Mouse (Mus musculus): ENCODE measurements around the gene Bco2.

DNA sequence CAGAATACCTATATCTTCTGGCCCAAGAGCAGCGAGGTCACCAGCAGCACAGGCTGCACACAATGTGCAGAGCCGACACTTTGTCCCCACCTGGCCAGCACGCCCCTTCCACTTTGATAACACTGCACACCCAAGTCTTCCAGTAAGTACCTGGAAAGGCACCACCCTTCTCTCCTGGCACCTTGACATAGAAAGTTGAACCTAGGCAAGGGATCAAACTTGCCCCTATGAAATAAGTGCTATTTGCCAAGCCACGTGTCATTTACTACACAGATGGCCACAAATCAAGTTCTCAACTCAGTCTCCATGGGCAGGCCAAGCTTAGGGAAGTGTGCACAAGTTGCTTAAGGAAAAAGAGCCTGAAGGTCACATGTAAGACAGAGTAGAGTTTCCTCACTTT lies 32.0 kb upstream of the Bco2 start:
- TF ChIP-seq HCFC1 (IDR thresholded peaks at IDR 0.05; ENCODE audit: borderline replicate concordance, insufficient read depth, low read length) (no peak), CHD2 (IDR thresholded peaks at IDR 0.05; ENCODE audit: low read depth, low read length) (no peak)

All from ES-E14 (cell line).